Mouse (Mus musculus): ENCODE results near the gene Cmtm6.

GRCm38 (mm10) chr9:114778047-114778390 lies 47.1 kb downstream of the Cmtm6 start:
- TF ChIP-seq GATA1 (IDR thresholded peaks at IDR 0.05; ENCODE audit: borderline replicate concordance, low read length), result no peak
- TF ChIP-seq CTCF (IDR thresholded peaks at IDR 0.05; ENCODE audit: low read depth, low read length), result no peak
- no peak for TF ChIP-seq TAL1 (conservative IDR thresholded peaks at IDR 0.05; ENCODE audit: low read depth, low read length)

Measured in G1E (cell line).